Mouse (Mus musculus) intestine, embryonic 15.5 days (tissue): ENCODE measurements at regions not wholly inside any gene's neighbourhood (a gene's known extent, or its start where the extent isn't known, plus 50 kb on each side); places are given as distances from the start of the nearest gene placed in this dataset.

Source experiments
- ATAC-seq: fragments of 200-750 bp; cut with Nextera tagmentation; 2 replicates; pipeline ENCODE4 v1.8.0; 2017; ENCODE audit warnings: moderate TSS enrichment, moderate library complexity
- H3K27ac ChIP-seq: fragments of 300-500 bp; sonication (generic); 2 replicates; pipeline ENCODE4 v1.5.1; 2015; ENCODE audit warnings: mild to moderate bottlenecking, inconsistent platforms
- H3K27me3 ChIP-seq: fragments of 300-500 bp; sonication (generic); replicated peaks from 2 replicates; pipeline ENCODE4 v1.6.1; 2015; ENCODE audit warnings: inconsistent platforms
- H3K36me3 ChIP-seq: fragments of 300-500 bp; sonication (generic); 2 replicates; pipeline ENCODE4 v1.6.1; 2015; ENCODE audit warnings: inconsistent platforms
- H3K4me1 ChIP-seq: fragments of 300-500 bp; sonication (generic); replicated peaks from 2 replicates; pipeline ENCODE4 v1.6.1; 2015; ENCODE audit warnings: inconsistent platforms
- H3K4me2 ChIP-seq: fragments of 300-500 bp; sonication (generic); replicated peaks from 2 replicates; pipeline ENCODE4 v1.6.1; 2015; ENCODE audit warnings: mild to moderate bottlenecking, inconsistent platforms
- H3K4me3 ChIP-seq: fragments of 300-500 bp; sonication (generic); replicated peaks from 2 replicates; pipeline ENCODE4 v1.5.1; 2015; ENCODE audit warnings: inconsistent platforms
- H3K9ac ChIP-seq: fragments of 300-500 bp; sonication (generic); 2 replicates; pipeline ENCODE4 v1.6.1; 2015; ENCODE audit warnings: inconsistent platforms
- H3K9me3 ChIP-seq: fragments of 300-500 bp; sonication (generic); 2 replicates; pipeline ENCODE4 v1.6.1; 2016; ENCODE audit warnings: inconsistent platforms
- WGBS: fragments of 180-500 bp; shearing (Covaris S2); methylation state at CpG from one replicate; pipeline ENCODE4 v1.1.7; 2015; 5-methylcytosine and 5-hydroxymethylcytosine counted together

DNA sequence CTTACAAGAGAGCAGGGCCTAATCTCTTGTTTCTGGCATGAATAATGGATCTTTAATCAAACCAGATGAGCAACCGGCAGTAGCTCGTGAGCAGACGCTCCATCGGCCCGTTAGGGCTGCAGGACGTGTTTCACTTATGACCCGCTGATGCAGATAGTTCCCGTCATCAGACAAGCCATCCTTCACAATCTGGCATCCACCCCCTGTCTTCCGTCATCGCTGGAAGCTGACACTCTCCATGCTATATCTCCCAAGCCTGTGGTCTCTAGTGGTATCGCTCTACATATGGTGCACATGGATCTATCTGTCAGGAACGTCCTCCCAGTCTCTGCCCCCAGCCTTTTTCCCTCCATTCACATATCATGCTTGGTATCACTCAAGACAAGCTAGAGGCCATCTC is 137.0 kb downstream of the Hlx start:
- no peak for ATAC-seq
- Histone ChIP-seq H3K9ac (no peak overlapping the region), H3K9me3 (no peaks in the 10 kb centered on the region)

DNA sequence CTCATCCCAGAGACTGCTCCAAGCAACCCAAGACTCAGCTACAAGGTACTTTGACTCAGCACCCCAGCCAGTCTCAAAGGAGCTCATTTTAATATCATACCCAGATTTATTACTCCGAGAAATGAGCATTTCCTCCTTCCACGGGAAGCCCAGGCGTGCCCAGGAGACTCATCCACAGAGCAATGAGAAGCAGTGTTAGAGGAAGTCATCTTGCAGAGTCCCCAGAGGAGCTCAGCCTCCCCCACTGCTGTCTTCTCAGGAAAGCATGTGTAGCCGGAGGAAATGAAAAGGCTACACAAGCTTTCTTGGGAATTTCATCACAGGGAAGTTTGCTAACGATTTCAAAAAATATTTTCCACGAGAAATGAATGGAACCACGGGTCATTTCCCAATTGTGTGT is 141.8 kb downstream of the Hlx start:
- H3K9ac ChIP-seq, result no peak overlapping the region
- H3K4me2 ChIP-seq, result no peak overlapping the region
- H3K9me3 ChIP-seq, result no peaks in the 10 kb centered on the region
- no peaks in the 10 kb centered on the region for H3K36me3 ChIP-seq
- ATAC-seq, result no peak
- WGBS, result 74% methylated on average over 7 of the region's 7 CpGs
- peaks cover 3% of the 10 kb centered on the region; the same call in 1 of the 2 replicates for H3K4me1 ChIP-seq
- H3K27me3 ChIP-seq, result no peaks in the 10 kb centered on the region
- H3K4me3 ChIP-seq, result no peak overlapping the region
- no peak overlapping the region for H3K27ac ChIP-seq

More for the DNA sequence above, 137.0 kb downstream of the Hlx start:
- H3K4me2 ChIP-seq, result no peak overlapping the region
- H3K27ac ChIP-seq, result no peak overlapping the region
- no peaks in the 10 kb centered on the region for H3K36me3 ChIP-seq
- no peaks in the 10 kb centered on the region for H3K27me3 ChIP-seq
- no peak overlapping the region for H3K4me3 ChIP-seq
- H3K4me1 ChIP-seq, result peaks cover 3% of the 10 kb centered on the region; the same call in 1 of the 2 replicates
- 64% methylated on average over 12 of the region's 12 CpGs for WGBS

DNA sequence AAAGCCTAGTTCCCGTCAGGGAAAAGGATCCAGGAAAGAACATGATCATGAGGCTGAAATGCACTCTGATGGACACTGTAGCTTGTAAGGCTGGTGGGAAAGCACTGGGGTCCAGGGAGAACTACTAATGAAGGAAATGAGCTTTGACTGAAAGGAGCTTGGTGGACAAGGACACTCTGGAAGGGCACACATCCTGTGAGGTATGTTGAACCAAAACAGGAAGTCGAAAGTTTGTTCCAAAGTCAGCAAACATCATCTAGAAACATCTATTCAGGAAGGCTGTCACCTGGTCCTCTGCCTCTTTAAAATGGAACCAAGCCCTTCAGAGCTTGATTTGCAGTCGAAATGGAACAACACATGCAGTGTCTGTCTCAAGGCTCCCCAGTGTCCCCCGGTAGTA is 143.1 kb downstream of the Hlx start:
- peaks cover 9% of the 10 kb centered on the region; the same call in 1 of the 2 replicates for H3K4me1 ChIP-seq
- 61% methylated on average over 4 of the region's 4 CpGs for WGBS
- no peak for ATAC-seq
- H3K4me2 ChIP-seq, result no peak overlapping the region
- no peak overlapping the region for H3K9ac ChIP-seq
- H3K9me3 ChIP-seq, result no peaks in the 10 kb centered on the region
- no peak overlapping the region for H3K4me3 ChIP-seq
- no peaks in the 10 kb centered on the region for H3K36me3 ChIP-seq
- H3K27ac ChIP-seq, result no peak overlapping the region
- H3K27me3 ChIP-seq, result no peaks in the 10 kb centered on the region

DNA sequence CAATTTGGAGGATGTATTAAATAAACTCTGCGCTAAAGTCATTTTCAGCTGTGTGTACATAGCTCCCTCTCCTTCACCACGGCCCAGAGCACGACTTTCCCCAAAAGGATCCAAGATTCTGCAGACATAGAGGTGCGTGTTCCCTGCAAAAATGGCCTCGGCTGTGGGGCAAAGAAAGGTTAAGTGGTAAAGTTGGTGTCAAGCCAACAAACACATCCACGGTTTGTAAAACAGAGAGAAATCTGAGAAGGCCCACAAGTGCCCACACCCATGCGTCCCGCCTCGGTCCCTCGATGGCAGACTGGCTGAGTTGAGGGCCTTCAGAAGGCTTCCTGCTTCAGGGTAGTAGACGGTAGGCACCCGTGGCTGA is 147.9 kb downstream of the Hlx start:
- Histone ChIP-seq H3K27ac (peak overlapping the region; percentile 60), H3K9ac (no peak overlapping the region)
- peak; percentile 6; the same call in 1 of the 2 replicates for ATAC-seq

DNA sequence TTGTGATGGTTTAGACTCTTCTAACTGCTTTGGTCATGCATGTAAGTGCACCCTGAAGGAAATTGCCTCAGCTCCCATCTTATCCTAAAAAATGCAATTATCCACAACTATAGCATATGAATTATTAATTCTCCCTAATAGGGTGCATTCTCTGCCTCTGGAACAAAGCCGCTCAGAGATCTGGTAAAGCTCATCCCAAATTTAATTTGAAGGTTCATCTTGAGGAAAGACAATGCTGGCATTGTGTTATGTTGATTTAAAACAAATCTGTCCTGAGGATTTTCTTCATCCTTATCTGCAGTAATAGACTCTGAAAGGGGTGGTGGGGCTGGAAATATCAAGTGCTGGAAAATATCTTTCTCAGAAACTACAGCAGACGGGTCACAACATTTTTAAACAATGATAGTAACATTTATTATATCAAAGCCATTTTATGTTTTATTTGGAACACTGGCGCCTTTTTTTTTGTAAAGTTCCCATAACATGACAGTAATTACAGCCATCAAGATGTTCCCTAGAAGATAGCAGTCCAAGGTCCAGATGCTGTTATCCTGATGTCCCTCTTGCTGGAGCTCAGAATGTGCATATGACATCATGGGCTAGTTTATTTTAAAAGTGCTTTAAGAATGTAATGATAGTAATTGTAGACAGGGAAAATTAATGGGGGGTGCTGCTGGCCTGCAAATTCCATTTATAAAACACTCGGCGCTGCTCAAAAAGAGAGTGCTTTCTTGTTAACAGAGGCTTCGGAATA is 148.5 kb downstream of the Hlx start:
- no peaks in the 10 kb centered on the region for H3K36me3 ChIP-seq
- H3K27ac ChIP-seq, result no peak overlapping the region
- peak; percentile 83 for ATAC-seq
- 38% methylated on average over 6 of the region's 6 CpGs for WGBS
- no peak overlapping the region for H3K4me2 ChIP-seq
- H3K9me3 ChIP-seq, result no peaks in the 10 kb centered on the region
- H3K27me3 ChIP-seq, result no peaks in the 10 kb centered on the region
- H3K9ac ChIP-seq, result no peak overlapping the region
- H3K4me1 ChIP-seq, result peaks cover 9% of the 10 kb centered on the region; the same call in 1 of the 2 replicates
- H3K4me3 ChIP-seq, result no peak overlapping the region

More for the DNA sequence above, 147.9 kb downstream of the Hlx start:
- Histone ChIP-seq H3K36me3 (no peaks in the 10 kb centered on the region), H3K9me3 (no peaks in the 10 kb centered on the region), H3K4me1 (peaks cover 9% of the 10 kb centered on the region; the same call in 1 of the 2 replicates), H3K27me3 (no peaks in the 10 kb centered on the region), H3K4me2 (no peak overlapping the region), H3K4me3 (no peak overlapping the region)
- 44% methylated on average over 12 of the region's 12 CpGs for WGBS

DNA sequence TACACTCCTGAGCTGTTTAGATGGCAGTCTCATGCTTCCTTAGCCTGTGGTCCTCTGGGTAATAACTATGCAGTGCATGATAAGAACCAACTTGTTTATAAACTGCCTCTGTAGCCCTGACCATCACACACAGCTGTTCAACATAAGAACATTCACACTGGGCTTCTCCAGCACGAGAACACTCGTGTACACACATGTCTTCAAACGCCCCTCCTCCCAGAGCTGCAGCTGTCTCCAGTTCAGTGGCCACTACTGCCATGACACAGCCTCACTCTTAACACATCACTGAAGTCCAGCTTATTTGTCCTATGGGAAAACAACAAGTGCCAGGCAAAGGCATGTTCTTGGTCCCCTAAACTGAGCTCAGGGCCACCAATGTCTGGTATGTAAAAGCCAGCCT is 152.9 kb downstream of the Hlx start:
- no peaks in the 10 kb centered on the region for H3K9me3 ChIP-seq
- H3K9ac ChIP-seq, result no peak overlapping the region
- 79% methylated on average over 3 of the region's 3 CpGs for WGBS
- no peak overlapping the region for H3K4me3 ChIP-seq
- H3K4me2 ChIP-seq, result no peak overlapping the region
- H3K27me3 ChIP-seq, result no peaks in the 10 kb centered on the region
- peaks cover 3% of the 10 kb centered on the region; the same call in 1 of the 2 replicates for H3K4me1 ChIP-seq
- H3K27ac ChIP-seq, result no peak overlapping the region
- H3K36me3 ChIP-seq, result no peaks in the 10 kb centered on the region
- ATAC-seq, result no peak

DNA sequence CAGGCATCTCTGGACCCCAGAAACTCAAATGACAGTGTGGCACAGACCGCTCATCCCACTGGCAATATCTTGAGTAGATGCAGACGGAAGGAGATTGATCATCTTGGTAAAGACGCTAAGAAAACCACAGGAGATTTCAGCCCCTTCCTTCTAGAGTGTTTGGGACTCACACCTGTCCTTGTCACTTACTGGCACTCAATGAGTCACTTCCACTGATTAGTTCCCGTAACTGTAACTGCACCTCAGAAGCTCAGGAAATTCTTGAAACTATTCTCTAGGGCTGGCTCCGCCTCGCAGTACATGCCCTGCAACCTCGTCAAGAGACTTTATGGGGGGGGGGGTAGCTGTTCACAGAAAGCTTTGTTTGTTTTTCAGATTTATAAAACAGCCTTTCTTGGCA is 155.9 kb downstream of the Hlx start:
- WGBS, result 74% methylated on average over 7 of the region's 7 CpGs
- Histone ChIP-seq H3K36me3 (no peaks in the 10 kb centered on the region), H3K4me1 (no peaks in the 10 kb centered on the region), H3K4me3 (no peak overlapping the region), H3K9ac (no peak overlapping the region), H3K9me3 (no peaks in the 10 kb centered on the region), H3K4me2 (no peak overlapping the region), H3K27ac (no peak overlapping the region), H3K27me3 (no peaks in the 10 kb centered on the region)
- ATAC-seq, result no peak

DNA sequence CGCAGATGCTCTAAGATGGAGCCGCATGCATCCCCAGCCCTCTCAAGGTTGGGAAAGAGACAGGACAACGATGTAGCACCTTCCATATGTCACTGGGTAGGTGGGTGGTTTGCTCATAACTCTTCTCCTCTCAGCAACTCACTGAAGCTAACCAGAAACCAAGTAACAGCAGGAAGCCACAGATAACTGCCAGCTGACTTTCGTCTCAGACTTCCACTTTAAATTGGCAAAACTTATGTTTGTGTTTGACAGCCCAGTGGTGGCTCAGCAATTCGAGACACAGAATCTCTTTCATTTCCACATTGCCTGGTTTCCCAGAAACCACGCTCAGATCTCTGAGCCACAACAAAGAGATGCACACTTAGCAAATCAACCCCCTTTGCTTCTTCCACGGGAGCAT is 159.1 kb downstream of the Hlx start:
- no peak overlapping the region for H3K4me2 ChIP-seq
- H3K27me3 ChIP-seq, result no peaks in the 10 kb centered on the region
- H3K27ac ChIP-seq, result no peak overlapping the region
- no peaks in the 10 kb centered on the region for H3K36me3 ChIP-seq
- H3K4me3 ChIP-seq, result no peak overlapping the region
- H3K9ac ChIP-seq, result no peak overlapping the region
- ATAC-seq, result no peak
- WGBS, result 54% methylated on average over 7 of the region's 7 CpGs
- no peaks in the 10 kb centered on the region for H3K4me1 ChIP-seq
- H3K9me3 ChIP-seq, result no peaks in the 10 kb centered on the region

DNA sequence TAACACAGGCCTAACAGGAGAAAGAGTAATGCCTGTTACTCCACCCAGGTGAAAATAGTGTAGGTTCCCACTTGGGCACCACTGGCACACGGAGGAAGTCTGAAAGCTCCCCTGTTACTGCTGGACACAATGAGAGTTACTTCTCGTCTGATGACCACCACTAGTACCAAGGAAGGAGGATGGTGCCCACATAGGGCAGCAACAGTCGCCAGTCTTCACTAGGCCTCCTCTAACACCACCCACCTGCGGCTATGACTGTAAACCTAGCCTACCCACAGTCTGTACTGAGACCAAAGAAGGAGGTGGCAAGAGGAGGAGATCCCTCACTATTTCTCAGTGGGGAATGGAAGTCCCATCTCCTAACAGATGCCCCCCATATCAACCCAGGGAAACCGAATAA is 161.7 kb downstream of the Hlx start:
- H3K9ac ChIP-seq, result no peak overlapping the region
- ATAC-seq, result no peak
- no peaks in the 10 kb centered on the region for H3K27me3 ChIP-seq
- H3K4me3 ChIP-seq, result no peak overlapping the region
- WGBS, result 89% methylated on average over 5 of the region's 5 CpGs
- H3K27ac ChIP-seq, result no peak overlapping the region
- no peaks in the 10 kb centered on the region for H3K4me1 ChIP-seq
- H3K4me2 ChIP-seq, result no peak overlapping the region
- no peaks in the 10 kb centered on the region for H3K36me3 ChIP-seq
- H3K9me3 ChIP-seq, result no peaks in the 10 kb centered on the region

DNA sequence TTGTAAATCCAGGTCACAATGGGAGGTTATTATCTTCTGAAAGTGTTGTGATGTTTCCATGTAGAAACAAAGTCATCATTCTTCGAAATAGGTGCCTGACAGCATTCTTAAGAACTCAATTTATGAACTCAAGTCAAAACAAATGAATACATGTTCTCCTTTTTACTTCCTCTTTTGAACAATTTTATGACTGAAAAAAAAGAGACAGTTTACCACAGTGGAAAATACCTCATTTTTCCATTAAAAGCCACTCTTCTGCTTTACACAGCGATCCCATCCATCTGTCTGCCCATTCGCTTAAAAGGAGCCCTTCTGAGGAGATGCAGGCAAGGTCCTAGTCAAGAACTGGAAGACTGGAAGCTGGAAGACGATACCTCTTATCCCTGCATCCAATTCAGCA is 169.5 kb downstream of the Hlx start:
- no peak overlapping the region for H3K9ac ChIP-seq
- H3K27ac ChIP-seq, result no peak overlapping the region
- H3K27me3 ChIP-seq, result peaks cover 6% of the 10 kb centered on the region; the same call in 1 of the 2 replicates
- ATAC-seq, result no peak
- H3K36me3 ChIP-seq, result no peaks in the 10 kb centered on the region
- 81% methylated on average over 4 of the region's 4 CpGs for WGBS
- no peak overlapping the region for H3K4me2 ChIP-seq
- H3K4me3 ChIP-seq, result no peak overlapping the region
- H3K4me1 ChIP-seq, result no peaks in the 10 kb centered on the region
- no peaks in the 10 kb centered on the region for H3K9me3 ChIP-seq

DNA sequence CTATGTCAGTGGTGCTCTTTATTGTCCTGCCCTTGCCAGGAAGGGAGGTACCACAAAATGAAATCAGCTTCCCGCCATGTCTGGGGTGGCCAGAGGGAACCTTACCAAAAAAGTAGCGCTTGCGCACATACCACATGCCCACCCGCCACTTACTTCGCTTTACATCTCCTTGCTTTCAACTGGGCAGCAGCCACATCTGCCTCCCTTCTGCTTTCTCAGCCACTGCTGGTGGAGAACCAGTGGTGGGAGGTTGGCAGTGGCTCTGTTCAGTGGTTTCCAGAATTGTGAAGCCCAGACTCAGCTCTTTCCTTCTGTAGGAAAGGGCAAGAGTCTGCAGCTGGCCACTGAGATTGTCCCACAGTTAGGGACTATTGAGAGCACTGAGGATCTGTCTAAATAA is 170.2 kb downstream of the Hlx start:
- H3K36me3 ChIP-seq, result no peaks in the 10 kb centered on the region
- no peak overlapping the region for H3K27ac ChIP-seq
- 0 out of 2 replicates have a peak, but pooled peaks cover 3% of the 10 kb centered on the region for H3K9me3 ChIP-seq
- no peak overlapping the region for H3K4me3 ChIP-seq
- 89% methylated on average over 5 of the region's 5 CpGs for WGBS
- H3K4me1 ChIP-seq, result no peaks in the 10 kb centered on the region
- ATAC-seq, result no peak
- no peak overlapping the region for H3K9ac ChIP-seq
- H3K27me3 ChIP-seq, result peaks cover 6% of the 10 kb centered on the region; the same call in 1 of the 2 replicates
- H3K4me2 ChIP-seq, result no peak overlapping the region

DNA sequence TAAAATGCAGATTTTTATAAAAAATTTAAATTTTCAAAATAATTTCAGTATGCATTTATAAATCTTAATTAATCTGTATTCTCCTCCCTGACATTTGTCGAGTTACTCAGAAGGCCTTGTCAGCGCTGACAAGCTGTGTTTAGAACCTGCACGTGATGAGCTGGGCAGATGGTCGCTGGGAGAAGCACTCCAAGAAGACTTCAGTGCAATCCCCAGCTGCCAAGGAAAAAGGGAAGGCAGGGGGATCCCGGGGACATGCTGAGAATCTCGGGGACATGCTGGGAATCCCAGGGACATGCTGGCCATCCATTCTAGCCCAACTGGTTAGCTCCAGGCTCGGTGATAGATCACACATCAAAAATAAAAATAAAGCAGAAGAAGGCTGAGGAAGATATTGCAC is 172.9 kb downstream of the Hlx start:
- peaks cover 6% of the 10 kb centered on the region; the same call in 1 of the 2 replicates for H3K27me3 ChIP-seq
- no peak overlapping the region for H3K4me2 ChIP-seq
- no peak overlapping the region for H3K27ac ChIP-seq
- no peak overlapping the region for H3K4me3 ChIP-seq
- no peaks in the 10 kb centered on the region for H3K36me3 ChIP-seq
- H3K4me1 ChIP-seq, result no peaks in the 10 kb centered on the region
- H3K9me3 ChIP-seq, result 0 out of 2 replicates have a peak, but pooled peaks cover 3% of the 10 kb centered on the region
- ATAC-seq, result no peak
- no peak overlapping the region for H3K9ac ChIP-seq
- 56% methylated on average over 7 of the region's 7 CpGs for WGBS

DNA sequence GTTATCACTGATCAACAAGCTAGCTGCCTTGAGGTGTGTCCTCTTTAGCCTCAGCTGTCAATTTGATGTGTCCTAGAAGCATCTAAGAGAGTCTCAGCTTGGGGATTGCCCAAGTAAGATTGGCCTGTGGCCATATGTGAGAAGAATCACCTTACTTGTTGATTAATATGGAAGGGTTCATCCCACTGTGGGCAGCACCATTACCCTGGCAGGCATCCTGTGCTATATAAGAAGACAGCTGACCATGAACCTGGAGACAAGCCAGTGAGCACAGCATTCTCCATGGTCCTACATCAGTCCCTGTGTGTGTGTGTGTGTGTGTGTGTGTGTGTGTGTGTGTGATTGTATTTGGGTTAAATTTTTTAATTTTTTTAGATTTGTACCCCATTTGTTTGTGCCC is 178.6 kb downstream of the Hlx start:
- H3K36me3 ChIP-seq, result no peaks in the 10 kb centered on the region
- ATAC-seq, result no peak
- H3K4me2 ChIP-seq, result no peak overlapping the region
- no peak overlapping the region for H3K4me3 ChIP-seq
- 0 out of 2 replicates have a peak, but pooled peaks cover 3% of the 10 kb centered on the region for H3K9me3 ChIP-seq
- no peak overlapping the region for H3K9ac ChIP-seq
- no peak overlapping the region for H3K27ac ChIP-seq
- H3K4me1 ChIP-seq, result no peaks in the 10 kb centered on the region
- H3K27me3 ChIP-seq, result 0 out of 2 replicates have a peak, but pooled peaks cover under 1% of the 10 kb centered on the region
